Mouse (Mus musculus) cerebral cortex, adult 2 months (tissue): Measurements from ENCODE around the gene Zmynd12.

Experiments
- WGBS: fragments of 180-500 bp; shearing (Covaris S2); methylation state at CpG from one replicate; pipeline ENCODE4 v1.1.7; 2018; 5-methylcytosine and 5-hydroxymethylcytosine counted together

The Zmynd12 gene

GRCm38 (mm10) chr4:119422294-119422964, at the start of gene Zmynd12, which contains the start of gene Ppcs:
Gene Zmynd12 (plus strand): TSS chr4:119422814.
Gene Ppcs (minus strand): TSS chr4:119422420.
- under 1% methylated on average over 52 of the region's 52 CpGs for WGBS

- WGBS, result 72% methylated on average over 7 of the region's 7 CpGs
Observed at GRCm38 (mm10) chr4:119381471-119382190, 41.0 kb upstream of the Zmynd12 start.

- WGBS, result 62% methylated on average over 3 of the region's 3 CpGs
Observed at GRCm38 (mm10) chr4:119389184-119389583, 33.4 kb upstream of the Zmynd12 start.

GRCm38 (mm10) chr4:119390369-119390768, 32.2 kb upstream of the Zmynd12 start:
- WGBS, result 84% methylated on average over 1 of the region's 1 CpGs

GRCm38 (mm10) chr4:119398751-119399150, 23.9 kb upstream of the Zmynd12 start:
- WGBS, result 68% methylated on average over 7 of the region's 7 CpGs

DNA sequence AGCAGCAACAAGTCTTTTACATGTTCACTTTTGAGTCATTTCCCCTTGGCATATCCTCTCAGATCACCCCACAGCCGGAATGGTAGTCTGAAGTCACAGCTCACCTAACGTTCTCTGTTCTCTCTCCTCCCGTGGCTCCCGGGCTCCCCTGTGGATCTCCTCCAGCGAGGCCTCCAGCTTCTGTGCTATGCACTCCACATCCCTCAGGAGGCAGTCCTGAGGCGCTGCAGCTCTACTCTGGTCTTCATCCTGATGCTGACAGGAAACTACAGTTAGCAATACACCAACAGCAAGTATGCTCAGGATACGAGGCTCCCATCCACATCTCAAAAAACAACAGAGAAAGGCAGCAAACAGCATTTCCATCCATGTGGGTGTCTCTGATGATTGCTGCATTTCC, 21.7 kb upstream of the Zmynd12 start:
- WGBS, result 70% methylated on average over 7 of the region's 7 CpGs

GRCm38 (mm10) chr4:119403431-119403830, 19.2 kb upstream of the Zmynd12 start:
- 73% methylated on average over 2 of the region's 2 CpGs for WGBS

DNA sequence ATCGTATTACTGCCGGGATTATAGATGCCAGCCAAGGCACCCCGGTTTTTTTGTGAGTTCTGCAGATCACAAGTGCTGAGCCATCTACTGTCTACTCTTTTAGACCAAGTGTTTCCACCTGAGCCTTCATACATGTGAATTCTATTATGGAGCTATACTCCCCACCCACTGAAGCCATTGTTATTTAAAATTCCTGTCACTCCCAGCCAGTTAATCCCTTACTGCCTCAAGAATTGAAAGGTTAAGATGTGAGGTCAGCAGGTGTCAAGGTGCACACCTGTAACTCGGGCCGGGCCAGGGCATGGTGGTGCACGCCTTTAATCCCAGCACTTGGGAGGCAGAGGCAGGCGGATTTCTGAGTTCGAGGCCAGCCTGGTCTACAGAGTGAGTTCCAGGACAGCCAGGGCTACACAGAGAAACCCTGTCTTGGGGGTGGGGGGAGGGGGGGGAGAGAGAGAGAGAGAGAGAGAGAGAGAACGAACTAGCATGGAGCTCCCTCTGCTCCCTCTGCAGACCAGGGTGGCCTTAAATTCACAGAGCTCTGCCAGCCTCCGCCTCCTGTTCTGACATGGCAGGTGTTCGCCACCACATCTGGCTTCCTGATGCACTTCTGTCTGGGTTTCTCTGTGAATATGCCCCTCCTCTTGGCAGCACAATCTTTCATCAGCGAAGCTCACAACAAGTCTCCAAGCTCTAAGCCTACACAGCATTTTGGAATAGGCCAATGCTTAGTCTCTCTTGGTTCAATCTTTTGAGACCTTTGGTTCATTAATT, 10.6 kb upstream of the Zmynd12 start:
- 78% methylated on average over 12 of the region's 12 CpGs for WGBS

- WGBS, result 51% methylated on average over 6 of the region's 6 CpGs
Observed at GRCm38 (mm10) chr4:119412791-119413190, 9.8 kb upstream of the Zmynd12 start.

- under 1% methylated on average over 49 of the region's 49 CpGs for WGBS
Observed at GRCm38 (mm10) chr4:119415072-119415753, 7.4 kb upstream of the Zmynd12 start, which contains the start of gene Ccdc30. Gene Ccdc30 (minus strand): TSS chr4:119415521.

GRCm38 (mm10) chr4:119417270-119417669, 5.3 kb upstream of the Zmynd12 start:
- WGBS, result 87% methylated on average over 3 of the region's 3 CpGs

- 77% methylated on average over 3 of the region's 3 CpGs for WGBS
Observed at GRCm38 (mm10) chr4:119417894-119418293, 4.7 kb upstream of the Zmynd12 start.

GRCm38 (mm10) chr4:119421191-119421590, 1.4 kb upstream of the Zmynd12 start:
- WGBS, result 70% methylated on average over 3 of the region's 3 CpGs

DNA sequence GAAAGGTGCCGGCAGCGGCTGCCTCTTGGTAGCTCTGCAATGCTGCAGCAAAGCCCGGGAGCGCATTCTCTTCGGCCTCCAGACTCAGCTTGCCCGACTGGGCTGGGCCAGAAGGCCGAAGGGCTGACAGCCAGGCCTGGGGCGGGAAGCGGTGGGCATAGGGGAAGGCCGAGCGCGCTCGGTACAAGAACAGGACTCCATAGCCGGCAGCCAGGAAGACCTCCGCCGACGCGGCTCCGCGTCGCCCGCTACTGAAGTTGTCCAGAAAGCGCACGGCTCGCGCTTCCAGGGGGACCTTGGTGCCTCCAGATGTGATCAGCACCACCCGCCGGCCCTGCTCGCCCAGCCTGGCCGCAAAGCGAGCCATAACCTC, 707 bp upstream of the Zmynd12 start:
- 1% methylated on average over 31 of the region's 31 CpGs for WGBS

DNA sequence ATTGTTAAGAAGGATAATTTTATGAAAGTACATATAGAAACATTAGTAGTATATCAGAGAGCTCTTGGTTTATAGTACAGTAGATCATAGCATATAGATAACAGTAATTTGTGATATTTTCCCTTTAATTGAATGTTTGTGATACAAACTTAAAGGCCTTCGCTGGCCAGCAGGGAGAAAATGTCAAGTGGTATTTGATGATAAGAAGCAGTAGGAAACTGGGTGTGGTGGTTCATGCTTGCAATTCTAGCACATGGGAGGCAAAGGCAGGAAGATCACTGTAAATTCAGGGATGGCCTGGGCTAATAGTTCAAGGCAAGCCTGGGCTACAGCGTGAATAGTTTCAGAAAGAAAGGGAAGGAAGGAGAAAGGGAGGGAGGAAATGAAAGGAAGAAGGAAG, 2.5 kb downstream of the Zmynd12 start:
- 93% methylated on average over 2 of the region's 2 CpGs for WGBS

DNA sequence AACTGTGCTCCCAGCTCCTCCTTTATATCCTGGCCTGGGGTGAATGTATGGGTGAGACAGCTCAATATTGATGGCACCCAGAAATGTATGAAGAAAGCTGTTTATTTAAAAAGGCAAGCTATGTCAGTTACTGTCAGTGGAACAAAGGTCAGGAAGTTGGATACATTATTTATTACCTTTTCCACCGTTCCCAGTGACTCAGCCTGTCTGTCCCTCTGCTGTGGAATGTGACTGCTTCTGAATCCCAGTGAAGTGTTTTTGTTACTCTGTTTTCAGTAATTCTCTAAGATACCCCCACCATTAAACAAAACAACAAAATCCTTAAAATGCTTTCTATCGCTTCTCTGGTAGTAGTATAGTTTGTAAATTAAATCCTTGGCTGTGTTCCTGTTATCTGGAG, 3.0 kb downstream of the Zmynd12 start:
- 53% methylated on average over 2 of the region's 2 CpGs for WGBS

DNA sequence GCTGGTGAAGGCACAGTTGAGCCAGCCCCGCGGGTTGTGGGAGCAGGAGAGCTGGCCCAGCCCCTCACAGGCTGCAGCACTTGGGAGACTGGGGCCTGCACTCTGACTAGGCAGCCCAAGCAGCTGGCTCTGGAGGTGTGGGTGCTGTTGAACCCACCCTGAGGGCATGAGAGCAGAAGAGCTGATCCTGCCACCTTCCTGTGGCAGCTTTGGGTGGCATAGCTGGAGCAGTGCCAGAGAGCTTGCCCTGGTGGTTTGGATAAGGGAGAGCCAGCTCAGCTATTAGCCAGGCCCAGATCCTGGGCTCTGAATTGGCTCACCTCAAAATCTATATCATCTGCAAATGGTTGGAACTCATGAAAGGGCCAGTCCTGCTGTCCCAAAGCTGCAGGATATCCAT, 5.1 kb downstream of the Zmynd12 start:
- 50% methylated on average over 2 of the region's 2 CpGs for WGBS

DNA sequence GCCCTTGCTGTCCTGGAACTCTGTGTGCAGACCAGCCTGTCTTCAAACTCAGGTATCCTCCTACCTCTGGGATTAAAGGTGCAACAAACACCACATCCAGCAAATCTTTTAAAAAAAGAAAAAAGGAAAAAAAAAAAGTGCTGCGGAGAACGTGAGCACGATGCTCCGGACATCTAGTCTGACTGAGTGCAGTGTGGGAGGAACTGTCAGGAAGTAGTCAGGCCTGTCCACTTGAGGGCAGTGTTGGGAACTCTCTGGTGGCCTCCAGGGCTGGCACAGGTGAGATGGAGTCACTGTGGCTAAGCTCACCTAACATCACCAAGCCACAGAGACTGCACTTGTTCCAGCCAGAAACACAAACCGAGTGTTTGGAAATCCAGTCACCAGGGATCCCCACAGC, 8.1 kb downstream of the Zmynd12 start:
- WGBS, result 28% methylated on average over 5 of the region's 5 CpGs

DNA sequence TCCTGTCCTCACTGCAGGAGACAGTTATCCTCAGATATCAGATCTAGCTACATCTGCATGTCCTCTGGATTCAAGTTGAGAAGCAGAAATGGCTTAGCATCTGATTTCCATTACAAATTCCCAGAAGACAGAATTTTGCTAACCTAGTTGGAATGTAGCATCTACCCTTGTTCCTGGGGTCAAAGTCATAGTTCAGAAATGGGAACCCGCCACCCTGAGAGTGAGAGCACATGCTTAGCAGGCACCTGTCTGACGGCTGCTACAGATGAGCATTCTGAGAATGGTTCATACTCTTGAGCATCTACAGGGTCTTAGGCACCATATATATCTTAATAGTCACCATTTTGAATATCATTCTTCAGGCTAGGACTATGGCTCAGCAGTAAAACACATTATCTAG, 15.3 kb downstream of the Zmynd12 start:
- 97% methylated on average over 2 of the region's 2 CpGs for WGBS

- WGBS, result 58% methylated on average over 4 of the region's 4 CpGs
Observed at GRCm38 (mm10) chr4:119441836-119442235, 19.2 kb downstream of the Zmynd12 start.

GRCm38 (mm10) chr4:119442539-119442938, 19.9 kb downstream of the Zmynd12 start:
- WGBS, result 56% methylated on average over 6 of the region's 6 CpGs

DNA sequence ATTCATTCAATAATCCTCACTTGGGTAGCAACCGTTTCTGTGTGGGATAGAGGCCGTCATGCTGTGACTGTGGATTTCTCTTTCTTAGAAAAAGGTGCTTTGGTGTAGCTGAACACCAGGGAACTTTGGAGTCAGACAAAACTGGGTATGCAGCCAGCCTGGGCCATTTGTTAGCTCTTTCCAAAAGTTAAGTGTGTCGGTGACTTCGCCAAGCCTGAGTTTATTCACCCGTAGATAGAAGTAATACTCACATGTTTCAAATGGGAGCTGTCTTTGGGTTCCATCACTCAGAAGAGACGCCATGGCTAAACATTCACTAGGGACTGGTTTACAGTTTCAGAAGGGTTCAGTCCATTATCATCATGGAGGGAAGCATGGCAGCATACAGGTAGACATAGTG, 24.6 kb downstream of the Zmynd12 start:
- WGBS, result 87% methylated on average over 6 of the region's 6 CpGs
